Mouse (Mus musculus): ENCODE data around the gene Ank3. TPM values are rescaled to one million over a fixed set of nuclear protein-coding genes. Genes with fewer than 3 reads are reported as not detected.

Gene Ank3
- total and polyA plus RNA-seq, 2 experiments from 2014 or later, result 23.4 to 64.7 TPM

- Histone ChIP-seq H3K27ac (ENCODE audit: low read depth) (no peak overlapping the region), H3K4me3 (ENCODE audit: low read depth, low read length) (no peak overlapping the region), H3K9ac (replicated peaks; ENCODE audit: low read depth, low read length) (no peak overlapping the region), H3K4me1 (ENCODE audit: control insufficient read depth, insufficient read depth) (no peaks in the 10 kb centered on the region), H3K9me3 (replicated peaks; ENCODE audit: control insufficient read depth, low read length) (no peaks in the 10 kb centered on the region), H3K27me3 (ENCODE audit: control insufficient read depth, insufficient read depth, low read length) (no peaks in the 10 kb centered on the region), H3K4me2 (ENCODE audit: low read depth, low read length) (no peak overlapping the region), H3K36me3 (replicated peaks; ENCODE audit: control insufficient read depth, insufficient read depth, low read length) (no peaks in the 10 kb centered on the region)
- no peak for ATAC-seq (ENCODE audit: insufficient read depth, low read depth)
- 71% methylated on average over 10 of the region's 10 CpGs for WGBS
- no peak for DNase-seq (ENCODE audit: low spot score)
- no peak for TF ChIP-seq CTCF (IDR thresholded peaks at IDR 0.05; ENCODE audit: low read depth)
- TF ChIP-seq EP300 (IDR thresholded peaks at IDR 0.05; ENCODE audit: low read depth), result no peak
These were observed 24.6 kb upstream of the Ank3 start for GRCm38 (mm10) chr10:69373796-69374550.

GRCm38 (mm10) chr10:69375154-69375553, 23.4 kb upstream of the Ank3 start:
- DNase-seq (ENCODE audit: low spot score) (no peak), ATAC-seq (ENCODE audit: insufficient read depth, low read depth) (no peak)
- no peaks in the 10 kb centered on the region for H3K4me1 ChIP-seq (ENCODE audit: control insufficient read depth, insufficient read depth)
- no peaks in the 10 kb centered on the region for H3K27me3 ChIP-seq (ENCODE audit: control insufficient read depth, insufficient read depth, low read length)
- no peak overlapping the region for H3K9ac ChIP-seq (replicated peaks; ENCODE audit: low read depth, low read length)
- WGBS, result 46% methylated on average over 7 of the region's 7 CpGs
- H3K36me3 ChIP-seq (replicated peaks; ENCODE audit: control insufficient read depth, insufficient read depth, low read length), result no peaks in the 10 kb centered on the region
- no peak overlapping the region for H3K27ac ChIP-seq (ENCODE audit: low read depth)
- H3K9me3 ChIP-seq (replicated peaks; ENCODE audit: control insufficient read depth, low read length), result no peaks in the 10 kb centered on the region
- TF ChIP-seq CTCF (IDR thresholded peaks at IDR 0.05; ENCODE audit: low read depth), result peak; percentile 22; the same call in 1 of the 2 replicates
- TF ChIP-seq EP300 (IDR thresholded peaks at IDR 0.05; ENCODE audit: low read depth), result no peak
- H3K4me3 ChIP-seq (ENCODE audit: low read depth, low read length), result no peak overlapping the region
- H3K4me2 ChIP-seq (ENCODE audit: low read depth, low read length), result no peak overlapping the region

GRCm38 (mm10) chr10:69383186-69383585, 15.4 kb upstream of the Ank3 start:
- H3K4me1 ChIP-seq (ENCODE audit: control insufficient read depth, insufficient read depth), result no peaks in the 10 kb centered on the region
- no peak overlapping the region for H3K27ac ChIP-seq (ENCODE audit: low read depth)
- H3K9me3 ChIP-seq (replicated peaks; ENCODE audit: control insufficient read depth, low read length), result no peaks in the 10 kb centered on the region
- H3K9ac ChIP-seq (replicated peaks; ENCODE audit: low read depth, low read length), result no peak overlapping the region
- no peak overlapping the region for H3K4me3 ChIP-seq (ENCODE audit: low read depth, low read length)
- H3K4me2 ChIP-seq (ENCODE audit: low read depth, low read length), result no peak overlapping the region
- ATAC-seq (ENCODE audit: insufficient read depth, low read depth) (no peak), DNase-seq (ENCODE audit: low spot score) (no peak)
- H3K36me3 ChIP-seq (replicated peaks; ENCODE audit: control insufficient read depth, insufficient read depth, low read length), result no peaks in the 10 kb centered on the region
- 88% methylated on average over 1 of the region's 1 CpGs for WGBS
- no peak for TF ChIP-seq CTCF (IDR thresholded peaks at IDR 0.05; ENCODE audit: low read depth)
- no peaks in the 10 kb centered on the region for H3K27me3 ChIP-seq (ENCODE audit: control insufficient read depth, insufficient read depth, low read length)

GRCm38 (mm10) chr10:69384640-69385039, 13.9 kb upstream of the Ank3 start:
- 71% methylated on average over 11 of the region's 11 CpGs for WGBS
- Histone ChIP-seq H3K9ac (replicated peaks; ENCODE audit: low read depth, low read length) (no peak overlapping the region), H3K4me1 (ENCODE audit: control insufficient read depth, insufficient read depth) (no peaks in the 10 kb centered on the region), H3K27ac (ENCODE audit: low read depth) (no peak overlapping the region), H3K4me2 (ENCODE audit: low read depth, low read length) (no peak overlapping the region), H3K27me3 (ENCODE audit: control insufficient read depth, insufficient read depth, low read length) (no peaks in the 10 kb centered on the region), H3K4me3 (ENCODE audit: low read depth, low read length) (no peak overlapping the region), H3K36me3 (replicated peaks; ENCODE audit: control insufficient read depth, insufficient read depth, low read length) (no peaks in the 10 kb centered on the region), H3K9me3 (replicated peaks; ENCODE audit: control insufficient read depth, low read length) (no peaks in the 10 kb centered on the region)
- TF ChIP-seq CTCF (IDR thresholded peaks at IDR 0.05; ENCODE audit: low read depth) (no peak), EP300 (IDR thresholded peaks at IDR 0.05; ENCODE audit: low read depth) (no peak)
- ATAC-seq (ENCODE audit: insufficient read depth, low read depth), result no peak
- no peak for DNase-seq (ENCODE audit: low spot score)

- Histone ChIP-seq H3K36me3 (replicated peaks; ENCODE audit: control insufficient read depth, insufficient read depth, low read length) (no peaks in the 10 kb centered on the region), H3K4me1 (ENCODE audit: control insufficient read depth, insufficient read depth) (no peaks in the 10 kb centered on the region), H3K27me3 (ENCODE audit: control insufficient read depth, insufficient read depth, low read length) (no peaks in the 10 kb centered on the region), H3K27ac (ENCODE audit: low read depth) (no peak overlapping the region), H3K4me2 (ENCODE audit: low read depth, low read length) (no peak overlapping the region), H3K4me3 (ENCODE audit: low read depth, low read length) (no peak overlapping the region), H3K9ac (replicated peaks; ENCODE audit: low read depth, low read length) (no peak overlapping the region), H3K9me3 (replicated peaks; ENCODE audit: control insufficient read depth, low read length) (no peaks in the 10 kb centered on the region)
- TF ChIP-seq EP300 (IDR thresholded peaks at IDR 0.05; ENCODE audit: low read depth) (no peak), CTCF (IDR thresholded peaks at IDR 0.05; ENCODE audit: low read depth) (no peak)
- WGBS, result 91% methylated on average over 8 of the region's 8 CpGs
- DNase-seq (ENCODE audit: low spot score) (no peak), ATAC-seq (ENCODE audit: insufficient read depth, low read depth) (no peak)
These were observed 13.4 kb upstream of the Ank3 start for GRCm38 (mm10) chr10:69385136-69385535.

GRCm38 (mm10) chr10:69386767-69387166, 11.8 kb upstream of the Ank3 start:
- no peaks in the 10 kb centered on the region for H3K36me3 ChIP-seq (replicated peaks; ENCODE audit: control insufficient read depth, insufficient read depth, low read length)
- H3K4me1 ChIP-seq (ENCODE audit: control insufficient read depth, insufficient read depth), result no peaks in the 10 kb centered on the region
- H3K4me3 ChIP-seq (ENCODE audit: low read depth, low read length), result no peak overlapping the region
- no peak overlapping the region for H3K4me2 ChIP-seq (ENCODE audit: low read depth, low read length)
- ATAC-seq (ENCODE audit: insufficient read depth, low read depth) (no peak), DNase-seq (ENCODE audit: low spot score) (no peak)
- no peaks in the 10 kb centered on the region for H3K27me3 ChIP-seq (ENCODE audit: control insufficient read depth, insufficient read depth, low read length)
- WGBS, result 62% methylated on average over 8 of the region's 8 CpGs
- TF ChIP-seq CTCF (IDR thresholded peaks at IDR 0.05; ENCODE audit: low read depth) (no peak), EP300 (IDR thresholded peaks at IDR 0.05; ENCODE audit: low read depth) (no peak)
- H3K9me3 ChIP-seq (replicated peaks; ENCODE audit: control insufficient read depth, low read length), result no peaks in the 10 kb centered on the region
- H3K9ac ChIP-seq (replicated peaks; ENCODE audit: low read depth, low read length), result no peak overlapping the region
- H3K27ac ChIP-seq (ENCODE audit: low read depth), result no peak overlapping the region
